Mouse (Mus musculus) testis, adult 2 months (tissue): Measurements from ENCODE around the gene Vps26c. TPM values are rescaled to one million over a fixed set of nuclear protein-coding genes. Genes with fewer than 3 reads are reported as not detected.
"Not testable (repeated sequence)": the region's sequence is repeated elsewhere in the genome, so short reads cannot be mapped to it uniquely, and the experiment has no call there.

Experiments used
- H3K27ac ChIP-seq: fragments of 200-500 bp; 2 replicates; pipeline ENCODE4 v1.5.1; 2012; ENCODE audit warnings: low read depth, low read length; ENCODE audit not compliant: control insufficient read depth, insufficient read depth
- H3K27me3 ChIP-seq: fragments of 200-500 bp; 2 replicates; pipeline ENCODE4 v1.6.1; 2012; ENCODE audit warnings: mild to moderate bottlenecking, low read length, moderate library complexity; ENCODE audit not compliant: control insufficient read depth, insufficient read depth
- H3K36me3 ChIP-seq: fragments of 200-500 bp; 2 replicates; pipeline ENCODE4 v1.6.1; 2012; ENCODE audit warnings: mild to moderate bottlenecking, low read length; ENCODE audit not compliant: control insufficient read depth, insufficient read depth
- H3K4me1 ChIP-seq: fragments of 200-500 bp; 2 replicates; pipeline ENCODE4 v1.6.1; 2012; ENCODE audit warnings: low read length; ENCODE audit not compliant: control insufficient read depth, insufficient read depth
- H3K4me3 ChIP-seq: fragments of 200-500 bp; 2 replicates; pipeline ENCODE4 v1.5.1; 2012; ENCODE audit warnings: low read depth, mild to moderate bottlenecking, low read length, moderate library complexity, mixed read lengths; ENCODE audit not compliant: control insufficient read depth
- CTCF ChIP-seq: fragments of 200-500 bp; IDR thresholded peaks from 2 replicates; pipeline ENCODE4 v1.5.1; 2012; ENCODE audit warnings: low read depth, mild to moderate bottlenecking, inconsistent platforms, low read length, moderate library complexity; ENCODE audit not compliant: control insufficient read depth, insufficient read depth, insufficient replicate concordance
- POLR2A ChIP-seq: fragments of 200-500 bp; IDR thresholded peaks from 2 replicates; pipeline ENCODE4 v1.6.1; 2012; ENCODE audit warnings: low read depth, mild to moderate bottlenecking, inconsistent platforms, low read length, moderate library complexity; ENCODE audit not compliant: control insufficient read depth
- polyA plus RNA-seq: library from polyadenylated mRNA; depleted of rRNA; stranded (reverse); fragments of >200 nt; gene quantifications from 2 replicates; pipeline ENCODE4 v1.2.3, GENCODE M21; 2012

Gene Vps26c
- polyA plus RNA-seq, 1 experiment: 14.2 TPM

GRCm38 (mm10) chr16:94517606-94518005 lies 9.0 kb downstream of the Vps26c start:
- Histone ChIP-seq H3K4me1 (peaks cover 2% of the 10 kb centered on the region; the same call in 1 of the 2 replicates), H3K27me3 (no peaks in the 10 kb centered on the region), H3K4me3 (no peak overlapping the region), H3K27ac (no peak overlapping the region), H3K36me3 (no peaks in the 10 kb centered on the region)
- TF ChIP-seq POLR2A: no peak
- TF ChIP-seq CTCF: no peak

- Histone ChIP-seq H3K36me3 (no peaks in the 10 kb centered on the region; the same call in 1 of the 2 replicates), H3K4me3 (no peak overlapping the region), H3K27me3 (no peaks in the 10 kb centered on the region), H3K4me1 (no peaks in the 10 kb centered on the region), H3K27ac (no peak overlapping the region)
- TF ChIP-seq CTCF (no peak), POLR2A (no peak)
These were observed 16.6 kb downstream of the Vps26c start for GRCm38 (mm10) chr16:94509983-94510382.

DNA sequence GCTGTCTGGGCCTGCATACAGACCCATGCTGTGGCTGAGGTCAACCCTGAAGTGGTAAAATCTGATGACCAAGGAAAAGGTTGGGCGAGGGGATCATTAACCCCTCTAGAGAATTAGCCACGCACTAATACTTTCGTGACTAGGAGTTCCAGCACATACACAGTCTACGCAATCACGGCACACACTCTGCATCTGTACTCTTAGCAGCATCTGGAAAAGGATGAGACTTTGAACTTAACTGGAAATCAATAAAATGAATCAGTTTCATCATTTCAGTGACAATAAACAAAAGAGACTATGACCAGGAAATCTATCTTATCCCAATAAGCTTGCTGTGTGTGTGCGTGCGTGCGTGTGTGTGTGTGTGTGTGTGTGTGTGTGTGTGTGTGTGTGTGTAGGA lies 17.9 kb downstream of the Vps26c start:
- Histone ChIP-seq H3K27me3 (no peaks in the 10 kb centered on the region), H3K27ac (no peak overlapping the region), H3K36me3 (no peaks in the 10 kb centered on the region; the same call in 1 of the 2 replicates), H3K4me1 (no peaks in the 10 kb centered on the region), H3K4me3 (no peak overlapping the region)
- TF ChIP-seq CTCF: no peak
- TF ChIP-seq POLR2A: no peak

GRCm38 (mm10) chr16:94507071-94507470 lies 19.6 kb downstream of the Vps26c start:
- H3K36me3 ChIP-seq: no peaks in the 10 kb centered on the region; the same call in 1 of the 2 replicates

GRCm38 (mm10) chr16:94504192-94504591 lies 22.4 kb downstream of the Vps26c start:
- Histone ChIP-seq H3K27ac (no peak overlapping the region), H3K4me1 (no peaks in the 10 kb centered on the region), H3K27me3 (no peaks in the 10 kb centered on the region), H3K4me3 (no peak overlapping the region), H3K36me3 (no peaks in the 10 kb centered on the region; the same call in 1 of the 2 replicates)
- no peak for TF ChIP-seq POLR2A
- no peak for TF ChIP-seq CTCF

More at GRCm38 (mm10) chr16:94507071-94507470, 19.6 kb downstream of the Vps26c start:
- TF ChIP-seq CTCF: no peak
- no peak for TF ChIP-seq POLR2A
- no peak overlapping the region for H3K27ac ChIP-seq
- H3K4me1 ChIP-seq: no peaks in the 10 kb centered on the region
- H3K4me3 ChIP-seq: no peak overlapping the region
- no peaks in the 10 kb centered on the region for H3K27me3 ChIP-seq

DNA sequence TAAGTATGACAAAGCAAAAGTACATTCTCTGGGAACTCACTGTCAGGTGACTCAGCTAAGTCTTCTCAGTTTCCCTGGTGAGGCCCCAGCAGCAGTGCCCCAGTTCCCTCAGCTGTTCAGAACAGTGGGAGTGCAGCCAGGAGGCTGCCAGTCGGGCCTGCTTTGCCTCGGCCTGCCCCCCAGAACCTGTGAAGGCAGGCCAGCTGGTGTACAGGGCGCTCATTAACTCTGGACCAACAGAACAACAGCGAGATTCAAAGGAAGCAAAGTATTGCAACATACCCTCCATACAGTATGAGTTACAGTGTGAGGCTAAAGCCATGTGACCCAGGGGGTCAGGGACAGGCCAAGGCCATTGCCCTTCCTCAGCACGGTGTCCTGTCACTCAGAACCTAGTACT lies 28.7 kb downstream of the Vps26c start:
- Histone ChIP-seq H3K4me1 (no peaks in the 10 kb centered on the region), H3K27ac (no peak overlapping the region), H3K27me3 (no peaks in the 10 kb centered on the region), H3K36me3 (no peaks in the 10 kb centered on the region; the same call in 1 of the 2 replicates), H3K4me3 (no peak overlapping the region)
- TF ChIP-seq CTCF (no peak), POLR2A (no peak)

DNA sequence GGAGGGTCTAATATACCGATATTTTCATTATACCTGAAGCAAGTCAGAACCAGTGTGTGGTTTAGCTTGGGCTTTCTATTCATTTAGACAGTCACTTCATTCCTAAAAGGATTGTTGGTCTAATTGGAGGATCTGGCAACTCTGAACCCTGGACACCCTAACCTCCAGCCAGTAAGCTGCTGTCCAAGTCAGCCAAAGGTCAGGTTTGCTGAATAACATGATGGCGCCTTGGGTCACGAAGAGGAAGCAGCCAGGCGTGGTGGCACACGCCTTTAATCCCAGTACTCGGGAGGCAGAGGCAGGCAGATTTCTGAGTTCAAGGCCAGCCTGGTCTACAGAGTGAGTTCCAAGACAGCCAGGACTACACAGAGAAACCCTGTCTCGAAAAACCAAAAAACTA lies 29.5 kb downstream of the Vps26c start:
- not testable (repeated sequence) for H3K27me3 ChIP-seq, H3K4me3 ChIP-seq, H3K27ac ChIP-seq, H3K36me3 ChIP-seq, H3K4me1 ChIP-seq

- Histone ChIP-seq H3K27me3 (no peaks in the 10 kb centered on the region), H3K36me3 (no peaks in the 10 kb centered on the region), H3K4me1 (no peaks in the 10 kb centered on the region), H3K4me3 (no peak overlapping the region), H3K27ac (no peak overlapping the region)
- TF ChIP-seq POLR2A (no peak), CTCF (no peak)
These were observed 37.3 kb downstream of the Vps26c start for GRCm38 (mm10) chr16:94489326-94489725.
